Mouse (Mus musculus) G1E (cell line): ENCODE measurements around the gene B9d1. TPM values are rescaled to one million over a fixed set of nuclear protein-coding genes. Genes with fewer than 3 reads are reported as not detected.
A peak's percentile ranks its signal among the peaks of the same experiment; 100 is the strongest.

Experiments
- ATAC-seq: 2 replicates; pipeline ENCODE4 v1.8.0; 2016; ENCODE audit warnings: mild to moderate bottlenecking; ENCODE audit not compliant: insufficient number of reproducible peaks, poor library complexity, low FRiP score, severe bottlenecking; ENCODE audit errors: extremely low read depth
- DNase-seq: peaks from one replicate; pipeline ENCODE4 v3.0.0; 2012; ENCODE audit warnings: low spot score
- H3K27me3 ChIP-seq: 2 replicates; pipeline ENCODE4 v1.6.1; 2012; ENCODE audit warnings: mild to moderate bottlenecking, low read length, inconsistent platforms; ENCODE audit not compliant: insufficient read depth
- H3K36me3 ChIP-seq: replicated peaks from 2 replicates; pipeline ENCODE3; 2012; ENCODE audit warnings: mild to moderate bottlenecking, inconsistent platforms
- H3K4me1 ChIP-seq: 2 replicates; pipeline ENCODE4 v1.6.1; 2012; ENCODE audit warnings: low read depth, low read length, inconsistent platforms, mixed read lengths; ENCODE audit not compliant: insufficient read depth
- H3K4me3 ChIP-seq: 2 replicates; pipeline ENCODE4 v1.5.1; 2012; ENCODE audit warnings: low read depth, mild to moderate bottlenecking, inconsistent platforms, low read length, moderate library complexity, mixed read lengths
- H3K9me3 ChIP-seq: replicated peaks from 2 replicates; pipeline ENCODE4 v1.6.1; 2012; ENCODE audit warnings: inconsistent platforms
- CTCF ChIP-seq: IDR thresholded peaks from 2 replicates; pipeline ENCODE4 v1.5.1; 2012; ENCODE audit warnings: low read depth, low read length, inconsistent platforms, mixed read lengths
- GATA1 ChIP-seq: IDR thresholded peaks from 2 replicates; pipeline ENCODE4 v1.6.1; 2012; ENCODE audit warnings: borderline replicate concordance, low read length, inconsistent platforms, mixed read lengths
- GATA2 ChIP-seq: IDR thresholded peaks from 2 replicates; pipeline ENCODE4 v1.6.1; 2012; ENCODE audit warnings: low read depth, low read length, inconsistent platforms, borderline replicate concordance
- POLR2AphosphoS5 ChIP-seq: IDR thresholded peaks from 2 replicates; pipeline ENCODE4 v1.6.1; 2012; ENCODE audit warnings: low read depth, low read length, inconsistent platforms; ENCODE audit not compliant: insufficient replicate concordance
- TAL1 ChIP-seq: conservative IDR thresholded peaks from 2 replicates; pipeline ENCODE4 v1.6.1; 2012; ENCODE audit warnings: low read depth, low read length, inconsistent platforms, mixed read lengths
- polyA plus RNA-seq: library from polyadenylated mRNA; stranded (reverse); fragments of >175 nt; gene quantifications from 2 replicates; pipeline ENCODE4 v1.2.3, GENCODE M21; 2012
- total RNA-seq, 2 experiments: library from RNA; stranded (forward) in 1 of 2; stranded (reverse) in 1 of 2; fragments of 200-1000 nt in 1 of 2; fragments of >200 nt in 1 of 2; fragmentation: Nextera tagmentation in 1 of 2; gene quantifications; 2 replicates each; pipeline ENCODE4 v1.2.3; 2014 to 2017

B9d1 gene
- 9.6 and 24.5 TPM in 2 replicates for total RNA-seq (2014; fragmentation: Nextera tagmentation)
- 11.2 and 22.8 TPM in 2 replicates for total RNA-seq (2017)
- polyA plus RNA-seq, result 23.6 and 28.2 TPM in 2 replicates

DNA sequence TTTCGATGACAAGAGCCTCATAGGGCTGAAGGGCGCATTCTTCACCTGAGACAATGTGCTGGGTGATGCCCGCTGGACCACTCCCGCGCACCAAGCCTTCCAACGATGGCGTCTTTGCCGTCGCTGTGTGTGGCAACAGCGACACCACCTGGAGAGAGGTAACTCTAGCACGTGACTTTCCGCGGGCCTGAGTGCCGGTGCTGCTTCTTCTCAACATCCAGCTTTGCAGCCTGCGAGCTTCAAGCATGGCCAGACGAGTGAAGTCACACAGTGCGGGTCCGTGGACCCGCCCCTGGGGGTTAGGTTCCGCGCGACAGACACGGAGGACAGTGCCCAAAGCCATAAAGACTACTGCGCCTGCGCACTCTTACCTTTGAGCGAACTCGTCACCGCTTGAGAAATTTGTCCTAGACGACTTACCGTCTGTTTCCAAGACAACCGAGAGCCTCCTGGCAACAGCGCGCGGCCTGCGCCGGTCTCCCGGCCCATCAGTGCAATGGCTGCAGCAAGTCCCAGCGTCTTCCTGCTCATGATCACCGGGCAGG, at the start of gene B9d1:
Gene B9d1 (plus strand): TSS at position 432 of the 545 bp plus-strand sequence.
- TF ChIP-seq CTCF, result peak; percentile 75
- no peak for TF ChIP-seq POLR2AphosphoS5
- DNase-seq (peak; percentile 75), ATAC-seq (peak; percentile 80)
- Histone ChIP-seq H3K27me3 (0 out of 2 replicates have a peak, but pooled peaks cover 2% of the 10 kb centered on the region), H3K36me3 (peaks cover 23% of the 10 kb centered on the region), H3K9me3 (no peaks in the 10 kb centered on the region), H3K4me1 (peaks cover 25% of the 10 kb centered on the region), H3K4me3 (peak within 1 kb of the TSS; percentile 78)

DNA sequence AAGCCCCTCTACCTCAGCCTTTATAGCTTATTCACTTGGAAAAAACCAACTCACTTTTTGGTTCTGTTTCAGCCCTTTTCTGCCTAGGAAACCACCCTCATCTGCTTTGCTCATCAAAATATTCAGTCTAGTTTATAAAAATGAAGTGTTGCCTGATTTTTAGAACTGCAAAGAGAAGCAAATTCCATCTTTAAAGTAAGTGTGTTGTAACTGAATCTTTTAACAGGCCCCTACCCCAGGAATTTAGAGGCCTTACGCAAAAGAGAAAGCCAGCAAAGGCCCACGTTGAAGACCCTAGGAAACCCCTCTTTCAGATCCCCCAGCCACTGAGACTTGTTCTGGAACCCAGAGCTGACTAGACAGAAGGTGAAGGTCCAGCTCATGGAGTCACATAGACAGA, 40.9 kb upstream of the B9d1 start:
- DNase-seq, result no peak
- no peak overlapping the region for H3K4me3 ChIP-seq
- ATAC-seq, result no peak
- no peaks in the 10 kb centered on the region for H3K9me3 ChIP-seq
- TF ChIP-seq GATA2 (no peak), CTCF (no peak), POLR2AphosphoS5 (no peak), GATA1 (no peak)
- no peaks in the 10 kb centered on the region for H3K36me3 ChIP-seq
- H3K4me1 ChIP-seq, result no peaks in the 10 kb centered on the region
- H3K27me3 ChIP-seq, result peaks cover 47% of the 10 kb centered on the region

GRCm38 (mm10) chr11:61465422-61465821, 39.5 kb upstream of the B9d1 start:
- no peaks in the 10 kb centered on the region for H3K9me3 ChIP-seq
- peaks cover 46% of the 10 kb centered on the region for H3K27me3 ChIP-seq
- ATAC-seq (no peak), DNase-seq (no peak)
- TF ChIP-seq GATA1 (no peak), TAL1 (no peak), CTCF (no peak), POLR2AphosphoS5 (no peak), GATA2 (no peak)
- H3K4me1 ChIP-seq, result no peaks in the 10 kb centered on the region
- H3K4me3 ChIP-seq, result no peak overlapping the region
- H3K36me3 ChIP-seq, result no peaks in the 10 kb centered on the region

GRCm38 (mm10) chr11:61468534-61468933, 36.4 kb upstream of the B9d1 start:
- TF ChIP-seq POLR2AphosphoS5, result no peak
- H3K27me3 ChIP-seq, result peaks cover 33% of the 10 kb centered on the region
- ATAC-seq, result no peak
- no peaks in the 10 kb centered on the region for H3K9me3 ChIP-seq
- no peaks in the 10 kb centered on the region for H3K4me1 ChIP-seq
- DNase-seq, result no peak
- H3K4me3 ChIP-seq, result no peak overlapping the region
- no peaks in the 10 kb centered on the region for H3K36me3 ChIP-seq

- Histone ChIP-seq H3K4me3 (no peak overlapping the region), H3K27me3 (peaks cover 28% of the 10 kb centered on the region), H3K9me3 (no peaks in the 10 kb centered on the region), H3K4me1 (no peaks in the 10 kb centered on the region), H3K36me3 (no peaks in the 10 kb centered on the region)
- DNase-seq, result no peak
- no peak for ATAC-seq
- TF ChIP-seq GATA1 (no peak), GATA2 (no peak), CTCF (no peak), TAL1 (no peak), POLR2AphosphoS5 (no peak)
Measured at GRCm38 (mm10) chr11:61469317-61469917, 35.5 kb upstream of the B9d1 start.

- Histone ChIP-seq H3K4me1 (no peaks in the 10 kb centered on the region), H3K9me3 (no peaks in the 10 kb centered on the region), H3K36me3 (no peaks in the 10 kb centered on the region), H3K27me3 (peaks cover 21% of the 10 kb centered on the region), H3K4me3 (no peak overlapping the region)
- DNase-seq (no peak), ATAC-seq (no peak)
- TF ChIP-seq GATA1 (no peak), TAL1 (no peak), CTCF (no peak), POLR2AphosphoS5 (no peak)
Measured at GRCm38 (mm10) chr11:61470880-61471279, 34.1 kb upstream of the B9d1 start.

GRCm38 (mm10) chr11:61473630-61474029, 31.3 kb upstream of the B9d1 start:
- no peak for DNase-seq
- no peak for ATAC-seq
- Histone ChIP-seq H3K4me1 (no peaks in the 10 kb centered on the region), H3K4me3 (no peak overlapping the region), H3K27me3 (peaks cover 13% of the 10 kb centered on the region), H3K9me3 (no peaks in the 10 kb centered on the region), H3K36me3 (no peaks in the 10 kb centered on the region)
- TF ChIP-seq GATA2 (no peak), TAL1 (no peak), CTCF (no peak), POLR2AphosphoS5 (no peak), GATA1 (no peak)
